Mouse (Mus musculus) kidney, postnatal 10 days (tissue): ENCODE measurements at regions not wholly inside any gene's neighbourhood (a gene's known extent, or its start where the extent isn't known, plus 50 kb on each side); places are given as distances from the start of the nearest gene placed in this dataset.

Experiments used
- DNase-seq: peaks from one replicate; pipeline ENCODE4 v3.0.0; 2021; ENCODE audit warnings: mixed read lengths

DNA sequence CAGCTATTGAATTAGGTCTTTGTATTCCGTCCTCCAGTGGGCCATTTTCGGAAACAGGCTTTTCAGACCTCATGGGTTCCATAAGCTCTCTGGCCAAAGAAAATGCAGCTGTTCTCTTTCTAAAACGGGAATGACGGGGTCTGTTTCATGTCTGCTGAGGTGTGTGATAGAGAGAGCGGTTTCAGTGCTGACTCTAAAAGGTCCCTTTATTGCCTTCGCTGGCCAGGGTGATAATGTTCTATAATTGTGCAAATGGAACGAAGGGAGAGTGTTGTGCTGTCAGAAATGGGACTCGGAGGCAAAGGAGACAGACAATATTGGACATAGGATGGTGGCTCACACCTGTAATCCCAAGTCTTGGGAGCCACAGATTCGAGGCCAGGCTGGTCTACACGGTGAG is 53.5 kb upstream of the Osbpl8 start:
- DNase-seq, result no peak

DNA sequence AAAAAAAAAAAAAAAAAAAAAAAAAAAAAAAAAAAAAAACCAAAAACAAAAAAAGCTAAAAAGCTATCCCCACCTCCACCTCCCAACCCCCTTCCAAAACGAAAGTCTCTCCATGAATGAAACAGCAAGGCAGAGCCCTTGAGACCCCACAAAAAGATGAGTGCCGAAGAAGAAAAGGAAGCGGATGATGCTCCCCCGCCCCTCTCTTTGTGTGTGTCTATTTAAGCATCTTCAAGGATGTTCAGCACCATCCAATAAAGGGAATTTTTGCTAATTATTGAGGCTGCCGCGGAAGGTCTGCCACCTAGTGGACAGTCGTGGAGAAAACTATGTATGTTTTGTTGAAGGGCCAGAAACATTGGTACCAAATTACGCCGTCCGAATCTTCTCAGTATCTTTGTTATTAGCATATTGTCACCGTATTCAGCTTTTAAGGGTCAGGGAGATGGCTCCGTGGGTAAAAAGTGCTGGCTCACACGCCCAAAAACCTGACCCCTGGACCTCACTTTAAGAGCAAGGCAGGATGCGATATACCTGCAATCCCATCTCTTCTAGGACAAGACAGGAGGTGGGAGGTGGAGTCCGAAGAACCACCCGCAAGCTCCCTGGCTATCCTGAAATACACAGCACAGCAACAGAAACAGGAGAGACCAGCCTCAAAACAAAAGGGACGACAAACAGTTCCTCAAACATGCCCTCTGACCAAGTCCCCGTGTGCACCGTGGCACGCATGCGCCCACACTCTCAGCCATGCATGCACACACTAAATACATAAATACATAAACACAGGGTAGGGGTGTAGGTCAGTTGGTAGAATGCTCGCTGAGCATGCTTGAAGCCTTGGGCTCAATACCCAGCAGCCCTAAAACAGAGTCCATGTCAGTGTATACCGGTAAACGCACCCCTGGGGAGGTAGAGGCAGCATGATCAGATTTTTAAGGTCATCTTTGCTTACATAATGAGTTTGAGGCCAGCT is 55.6 kb upstream of the Osbpl8 start:
- peak; percentile 80 for DNase-seq

DNA sequence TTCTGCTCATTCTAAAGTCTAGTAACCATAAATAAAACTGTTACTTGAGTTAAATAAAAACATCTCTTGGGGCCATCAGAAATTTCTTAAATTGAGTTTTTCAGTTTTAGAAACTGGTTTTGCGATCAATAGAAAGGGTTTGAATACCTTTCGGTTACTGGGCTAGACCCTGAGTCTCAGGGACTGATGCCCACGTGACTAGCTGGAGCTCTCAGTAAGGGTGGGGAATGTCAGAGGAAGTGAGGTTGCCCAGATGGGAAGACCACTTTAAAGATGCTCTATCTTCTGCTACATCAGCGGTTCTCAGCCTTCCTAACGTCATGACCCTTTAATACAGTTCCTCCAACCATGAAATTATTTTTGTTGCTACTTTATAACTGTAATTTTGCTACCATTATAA is 56.7 kb upstream of the Osbpl8 start:
- no peak for DNase-seq

DNA sequence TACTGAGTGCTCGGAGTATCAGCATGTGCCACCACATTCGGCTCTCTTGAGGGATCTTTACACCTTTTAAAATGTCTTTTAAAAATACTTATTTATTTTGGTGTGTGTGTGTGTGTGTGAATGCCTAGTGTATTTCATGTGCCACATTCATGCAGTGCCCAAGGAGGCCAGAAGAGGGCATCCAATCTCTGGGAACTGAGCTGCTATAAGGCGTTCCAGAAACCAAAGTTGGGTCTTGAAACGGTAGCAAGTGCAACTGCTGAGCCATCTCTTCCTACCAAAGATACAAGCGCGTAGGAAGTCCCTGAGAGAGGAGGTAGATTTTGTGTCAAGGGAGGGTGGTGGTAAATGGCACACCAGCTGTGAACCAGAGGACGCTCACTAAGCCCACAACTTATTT is 57.2 kb upstream of the Osbpl8 start:
- peak; percentile 80 for DNase-seq

DNA sequence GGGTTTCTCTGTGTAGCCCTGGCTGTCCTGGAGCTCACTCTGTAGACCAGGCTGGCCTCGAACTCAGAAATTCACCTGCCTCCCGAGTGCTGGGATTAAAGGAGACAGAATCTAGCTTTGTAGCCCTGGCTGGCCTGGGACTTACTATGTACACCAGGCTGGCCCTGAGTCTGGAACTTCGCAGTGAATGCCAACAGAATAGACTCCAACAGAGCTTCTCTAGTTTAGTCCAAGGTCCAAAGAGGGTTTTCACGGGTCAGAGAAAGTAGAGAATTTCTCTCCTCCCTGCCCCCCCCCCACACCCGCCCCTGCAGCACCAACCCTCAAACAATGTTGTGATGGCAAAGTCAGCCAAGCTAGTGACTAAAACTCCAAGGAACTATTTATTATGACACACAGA is 58.1 kb upstream of the Osbpl8 start:
- no peak for DNase-seq

DNA sequence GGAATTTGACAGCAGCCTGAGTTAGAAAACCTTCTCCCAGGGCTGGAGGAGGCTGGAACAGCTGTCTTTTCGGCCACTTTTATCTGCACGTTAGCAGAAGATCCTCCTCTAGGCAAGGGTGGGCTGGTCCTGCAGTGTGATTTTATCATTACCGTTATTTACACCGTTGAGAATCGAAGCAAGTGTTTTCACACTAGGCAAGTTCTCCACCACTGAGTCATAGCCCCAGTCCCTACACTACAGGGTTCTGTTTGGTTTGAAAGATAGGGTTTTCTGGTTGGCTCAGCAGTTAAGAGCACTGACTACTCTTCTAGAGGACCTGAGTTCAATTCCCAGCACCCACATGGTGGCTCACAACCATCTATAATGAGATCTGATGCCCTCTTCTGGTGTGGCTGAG is 58.9 kb upstream of the Osbpl8 start:
- DNase-seq, result no peak

DNA sequence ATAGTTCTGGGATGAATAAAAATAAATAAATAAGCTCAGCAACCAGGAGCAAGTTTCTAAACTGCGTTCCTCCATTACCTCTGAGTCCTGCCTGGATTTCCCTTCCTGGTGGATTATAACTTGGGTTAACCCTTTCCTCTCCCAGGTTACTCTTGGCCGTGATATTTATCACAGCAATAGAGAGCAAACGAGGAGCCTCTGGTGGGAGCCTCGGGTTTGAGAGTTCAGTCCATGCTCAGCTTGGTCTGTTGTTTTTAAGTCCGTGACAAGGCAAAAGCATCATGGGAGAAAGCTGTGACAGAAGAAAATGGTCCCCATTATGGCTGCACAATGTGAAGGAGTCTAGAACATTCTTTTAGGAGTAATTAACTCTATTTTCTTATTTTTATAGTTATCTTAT is 61.0 kb upstream of the Osbpl8 start:
- DNase-seq, result no peak

DNA sequence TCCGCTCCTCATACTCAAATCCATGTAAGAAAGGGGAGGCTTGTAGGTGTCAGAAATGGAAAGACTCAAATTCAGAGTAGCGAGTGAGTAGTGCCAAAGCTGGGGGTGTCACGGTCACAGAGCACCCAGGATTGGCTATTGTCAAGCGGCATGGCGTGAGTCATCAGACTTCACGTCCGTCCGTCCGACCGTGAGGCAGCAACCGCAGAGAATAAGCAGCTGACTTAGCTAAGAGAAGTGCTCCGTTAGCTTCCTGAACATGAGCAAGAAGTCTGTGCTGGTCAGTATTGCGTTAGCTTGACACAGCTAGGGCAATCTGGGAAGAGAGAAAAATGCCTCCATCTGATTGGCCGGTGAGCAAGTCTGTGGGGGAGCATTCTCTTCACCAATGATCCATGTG is 61.5 kb upstream of the Osbpl8 start:
- DNase-seq, result no peak

DNA sequence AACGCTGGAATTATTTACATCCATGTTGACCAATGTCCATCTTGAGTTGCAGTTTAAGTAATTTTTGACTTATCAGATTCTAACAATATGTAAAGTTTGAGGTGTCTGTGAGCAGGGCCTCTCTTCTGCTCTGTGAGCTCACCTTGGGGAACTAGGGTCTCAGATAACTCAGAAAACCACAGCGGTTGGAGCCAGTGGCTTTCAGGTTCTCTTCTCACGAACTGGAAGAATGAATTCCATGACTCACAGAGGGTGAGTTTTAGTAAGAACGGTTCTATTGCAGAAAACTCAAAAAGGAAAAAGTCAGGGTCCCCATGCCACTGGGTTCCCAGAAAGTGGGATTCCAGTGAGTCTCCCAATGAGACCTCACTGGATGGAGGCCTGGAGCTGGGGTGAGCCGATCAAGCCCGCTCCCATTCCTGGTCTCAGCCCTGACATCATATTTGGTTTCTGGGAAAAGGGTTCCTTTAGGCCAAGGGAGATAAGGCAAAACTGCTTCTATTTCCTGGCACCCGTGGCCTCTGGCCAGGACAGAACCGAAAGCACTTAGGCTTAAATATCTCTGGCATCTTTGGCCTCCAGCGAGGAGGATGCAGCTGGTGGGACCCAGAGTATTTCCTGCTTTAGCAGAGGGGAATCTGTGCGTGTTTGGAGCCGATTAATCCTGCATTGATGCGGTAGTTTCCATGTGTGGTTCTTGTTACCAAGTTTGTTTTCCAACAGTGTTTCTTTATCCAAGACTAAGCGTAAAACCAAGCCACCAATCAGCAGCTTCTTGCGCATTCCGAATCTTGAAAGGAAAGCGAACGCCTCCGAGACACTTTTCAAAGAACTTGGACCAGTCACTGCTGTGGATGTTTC is 62.4 kb upstream of the Osbpl8 start:
- peak; percentile 77 for DNase-seq

DNA sequence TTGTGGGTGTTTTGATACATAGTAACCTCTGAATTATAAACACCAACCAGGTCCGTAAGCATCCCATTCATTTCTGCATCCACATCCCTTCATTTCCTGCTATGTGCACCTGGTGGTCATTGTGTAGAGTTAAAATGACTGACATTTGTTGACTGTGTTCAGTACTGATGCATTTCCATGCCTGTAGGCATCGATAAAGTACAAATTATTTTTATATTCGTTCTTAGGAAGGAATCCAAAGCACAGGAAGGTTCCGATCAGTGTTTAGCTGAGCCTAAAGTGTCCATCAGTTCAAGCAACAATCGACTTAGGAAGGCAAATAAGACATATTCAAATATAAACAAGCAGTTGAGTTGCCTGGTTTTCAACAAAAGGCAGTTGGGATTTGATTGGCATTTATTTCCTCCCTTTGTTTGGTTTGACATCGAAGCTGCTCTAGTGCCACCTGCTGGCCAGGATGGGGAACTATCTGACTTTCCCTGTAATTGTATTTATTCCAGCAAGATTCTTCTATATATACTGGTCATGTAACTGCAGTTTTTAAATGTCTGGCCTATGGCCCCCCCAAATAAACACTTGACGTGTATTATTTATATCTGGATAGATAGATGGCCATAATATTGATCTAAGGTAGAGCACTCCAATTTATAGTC is 64.6 kb upstream of the Osbpl8 start:
- DNase-seq, result peak; percentile 85

DNA sequence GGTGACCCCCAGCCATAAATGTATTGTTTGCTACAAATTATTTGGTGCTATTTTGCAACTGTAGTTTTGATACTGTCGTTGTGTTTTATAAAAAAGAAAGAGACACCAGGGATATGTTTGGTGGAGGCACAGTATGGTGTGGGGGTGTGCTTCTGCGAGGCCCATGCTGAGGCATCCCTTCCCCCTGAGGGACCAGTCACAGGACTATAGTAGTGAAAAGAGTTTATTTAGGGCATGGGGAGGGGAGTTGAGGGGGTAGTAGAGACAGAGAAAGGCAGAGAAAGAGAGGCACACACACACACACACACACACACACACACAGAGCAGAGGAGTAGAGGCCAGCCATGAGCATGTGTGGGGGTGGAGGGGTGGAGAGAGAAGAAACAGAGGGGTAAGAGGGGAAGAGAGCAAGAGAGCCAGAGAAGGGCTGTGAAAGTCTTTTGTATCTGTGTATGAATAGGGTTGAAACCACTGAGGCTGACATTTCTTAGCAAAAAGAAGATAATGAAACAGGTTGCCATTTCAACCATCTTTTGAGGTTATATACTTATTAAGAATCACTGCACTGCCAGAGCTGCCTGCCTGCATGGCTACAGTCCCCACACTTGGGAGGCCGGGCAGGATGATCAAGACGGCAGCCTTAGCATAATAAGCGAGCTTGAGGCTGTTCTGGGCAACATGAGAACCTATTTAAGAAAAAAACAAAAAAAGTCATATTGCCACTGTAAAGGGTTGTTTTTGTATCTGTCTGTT is 65.3 kb upstream of the Osbpl8 start:
- DNase-seq, result no peak

DNA sequence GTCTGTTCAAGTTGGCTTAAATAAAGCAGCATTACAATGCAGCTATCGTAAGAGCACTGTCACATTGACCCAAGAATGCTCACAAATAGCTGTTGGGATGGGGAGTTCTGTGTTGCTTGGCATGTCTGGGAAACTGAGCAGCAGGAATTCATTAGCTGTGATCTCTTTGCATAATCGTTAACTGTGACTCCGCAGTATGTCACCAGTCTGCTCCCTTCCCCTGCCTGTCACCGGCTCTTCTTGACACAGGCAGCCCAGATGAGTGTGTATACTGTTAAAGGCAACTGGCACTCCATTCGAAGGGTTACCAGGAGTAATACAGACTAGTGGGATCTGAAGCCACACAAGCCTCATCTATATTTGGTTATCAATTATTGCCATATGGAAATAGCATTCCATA is 67.3 kb upstream of the Osbpl8 start:
- DNase-seq, result no peak

DNA sequence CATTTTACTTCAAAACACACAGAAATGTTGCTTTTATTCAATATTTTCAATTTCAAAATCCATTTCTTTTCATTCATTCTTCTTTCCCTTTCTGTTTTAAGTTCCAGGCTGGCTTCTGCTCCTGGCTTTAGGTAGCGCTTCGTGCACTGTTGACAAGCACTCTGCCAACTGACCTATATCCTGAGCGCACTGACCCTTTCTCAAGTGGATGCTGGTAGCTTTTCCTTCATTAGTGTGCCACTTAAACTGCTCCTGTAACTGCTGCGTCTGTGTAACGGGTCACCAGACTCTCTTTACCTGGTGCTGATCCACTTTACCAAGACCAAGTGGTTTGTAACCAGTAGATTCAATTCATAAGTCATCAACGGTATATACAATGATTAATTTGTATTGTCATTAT is 67.7 kb upstream of the Osbpl8 start:
- no peak for DNase-seq

DNA sequence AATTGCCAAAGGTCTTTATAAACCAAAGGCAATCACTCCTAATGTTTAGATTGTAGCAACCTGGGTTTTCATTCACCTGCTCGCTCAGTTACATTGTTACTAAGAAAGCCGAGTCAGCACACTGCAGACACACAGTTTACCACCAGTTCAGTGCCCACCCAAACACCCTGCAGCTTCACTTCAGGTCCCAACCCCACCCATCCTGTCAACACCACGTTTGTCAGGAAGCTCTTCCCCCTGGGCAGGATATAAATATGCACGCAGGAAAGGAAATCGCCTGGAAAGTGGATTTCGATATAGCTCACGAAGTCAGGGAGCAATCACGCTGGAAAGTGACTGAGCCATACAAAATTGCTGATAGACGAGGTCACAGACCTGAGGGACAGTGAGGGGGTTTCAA is 70.1 kb upstream of the Osbpl8 start:
- no peak for DNase-seq

DNA sequence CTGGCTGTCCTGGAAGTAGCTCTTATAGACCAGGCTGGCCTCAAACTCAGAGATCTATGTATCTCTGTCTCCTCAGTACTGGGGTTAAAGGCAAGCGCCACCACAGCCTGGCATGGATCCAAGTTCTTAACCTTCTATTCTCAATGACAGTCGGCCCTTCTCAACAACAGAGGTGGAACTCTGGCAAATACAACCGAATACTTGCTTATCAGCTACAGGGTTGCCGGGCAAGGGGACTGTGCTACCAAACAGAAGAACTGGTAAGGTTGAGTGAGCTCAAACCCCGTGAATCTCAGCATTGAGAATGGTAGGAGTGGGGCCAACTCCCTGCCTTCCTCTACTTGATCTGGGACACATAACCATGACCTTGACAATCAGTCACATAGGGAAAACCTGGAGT is 75.2 kb upstream of the Osbpl8 start:
- DNase-seq, result no peak

DNA sequence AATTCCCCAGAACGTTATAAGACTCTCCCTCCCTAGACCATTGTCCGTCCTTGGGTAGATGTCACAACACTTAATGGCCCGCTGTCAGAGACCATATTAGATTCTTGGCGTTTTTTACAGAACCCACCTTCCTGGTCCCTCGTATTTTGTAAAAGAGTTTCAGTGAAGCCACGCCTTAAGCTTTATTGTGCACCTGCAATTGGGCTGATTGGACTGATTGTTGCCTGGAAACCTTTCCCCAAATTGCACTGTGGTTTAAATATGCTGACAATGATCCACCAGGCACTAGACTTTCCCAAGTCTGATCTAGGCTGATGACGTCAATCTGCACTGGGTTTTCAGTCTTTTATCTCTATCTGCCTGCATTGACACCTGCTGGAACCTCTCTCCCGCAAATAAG is 75.6 kb upstream of the Zdhhc17 start:
- DNase-seq, result no peak

DNA sequence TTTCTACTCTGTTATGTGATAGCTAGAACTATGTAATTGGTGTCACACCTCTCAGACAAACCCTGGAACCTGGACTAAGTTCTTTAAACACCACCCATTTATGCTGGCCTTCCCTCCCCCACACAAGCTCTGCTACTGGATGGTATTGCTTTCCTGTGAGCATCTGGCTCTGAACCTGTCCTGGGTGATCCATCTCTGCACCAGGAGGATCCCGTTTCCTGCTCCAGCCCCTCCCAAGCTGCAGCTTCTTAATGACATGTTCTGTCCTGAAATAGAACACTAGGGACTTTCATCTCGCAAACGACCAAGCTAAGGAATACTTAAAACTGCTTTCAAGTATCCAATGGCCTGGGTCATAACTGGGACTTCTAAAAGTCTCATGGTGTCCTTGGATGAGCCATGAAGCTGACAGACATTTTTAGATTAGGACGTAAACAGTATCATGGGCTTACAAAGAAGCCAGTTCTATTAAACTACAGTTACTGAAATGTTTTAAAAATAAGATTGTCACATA is 74.4 kb upstream of the Zdhhc17 start:
- DNase-seq, result no peak

DNA sequence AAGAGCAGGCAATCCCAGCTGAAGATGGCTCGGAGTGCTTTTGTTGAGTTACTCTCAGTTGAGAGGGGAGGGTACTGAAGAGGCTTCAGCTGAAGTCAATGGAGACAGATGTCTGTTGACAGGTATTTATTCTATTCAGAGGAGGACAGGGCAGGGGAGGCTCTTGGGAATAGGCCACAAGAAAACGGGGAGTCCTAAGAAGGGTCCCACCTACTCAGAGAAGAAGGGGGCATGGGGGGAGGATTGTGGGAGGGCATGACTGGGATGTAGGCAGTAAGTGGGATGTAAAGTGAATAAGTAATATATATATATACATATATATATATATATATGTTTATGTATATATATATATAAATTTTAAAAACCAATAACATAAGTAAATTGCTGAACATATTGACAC is 73.9 kb upstream of the Zdhhc17 start:
- DNase-seq, result no peak

DNA sequence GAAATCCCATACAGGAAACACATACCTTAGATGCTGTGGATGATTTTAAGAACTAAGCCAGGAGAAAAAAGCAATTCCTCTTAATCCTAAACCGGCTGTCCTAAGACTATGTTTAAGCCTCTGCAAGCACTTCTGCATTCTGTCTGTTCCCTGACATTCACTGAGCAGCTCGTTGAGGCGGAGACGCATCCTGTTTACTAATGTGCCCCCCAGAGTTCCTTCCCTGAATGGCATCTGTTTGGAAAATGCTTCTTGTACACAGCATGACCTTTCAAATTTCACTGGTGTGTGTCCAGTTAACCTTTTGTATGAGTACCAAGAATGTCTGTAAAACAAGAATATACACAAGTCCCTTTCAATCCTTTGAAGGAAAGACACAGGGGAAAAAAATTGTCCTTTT is 73.4 kb upstream of the Zdhhc17 start:
- peak; percentile 48 for DNase-seq

DNA sequence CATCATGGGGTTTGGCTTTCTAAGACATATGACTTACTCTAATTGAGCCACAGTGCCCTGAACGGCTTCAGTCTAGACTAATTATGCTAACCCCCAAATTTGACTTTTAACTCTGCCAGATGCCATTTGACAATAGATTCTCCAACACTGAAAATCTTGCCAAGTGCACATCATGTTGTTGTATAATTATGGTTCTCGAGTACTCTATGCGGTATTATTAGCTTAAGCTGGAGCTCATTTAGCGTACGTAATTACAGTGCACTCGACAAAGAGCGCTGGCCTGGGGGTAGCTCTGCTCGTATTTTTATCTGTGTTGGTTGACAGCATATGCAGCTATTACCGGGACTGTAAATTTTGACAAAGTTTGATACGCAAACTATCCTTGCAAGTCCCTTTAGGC is 70.4 kb upstream of the Zdhhc17 start:
- no peak for DNase-seq

DNA sequence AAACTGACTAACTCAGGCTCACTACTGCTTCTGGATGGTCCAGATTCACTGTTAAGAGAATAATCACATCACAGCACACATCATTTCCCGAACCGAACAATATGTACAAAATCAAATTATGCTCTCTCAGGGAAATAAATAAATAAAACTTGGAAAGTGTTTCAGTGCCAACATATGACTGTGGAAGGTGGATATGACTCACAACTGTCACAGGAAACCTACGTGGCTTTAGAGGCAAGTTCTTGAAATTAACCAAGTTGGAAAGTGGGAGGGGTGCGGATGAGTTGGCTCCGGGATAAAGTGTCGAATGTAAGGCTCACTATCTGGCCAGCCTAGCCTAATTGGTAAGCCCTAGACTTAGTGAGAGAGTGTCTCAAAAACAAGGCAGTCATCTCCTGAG is 69.1 kb upstream of the Zdhhc17 start:
- no peak for DNase-seq

DNA sequence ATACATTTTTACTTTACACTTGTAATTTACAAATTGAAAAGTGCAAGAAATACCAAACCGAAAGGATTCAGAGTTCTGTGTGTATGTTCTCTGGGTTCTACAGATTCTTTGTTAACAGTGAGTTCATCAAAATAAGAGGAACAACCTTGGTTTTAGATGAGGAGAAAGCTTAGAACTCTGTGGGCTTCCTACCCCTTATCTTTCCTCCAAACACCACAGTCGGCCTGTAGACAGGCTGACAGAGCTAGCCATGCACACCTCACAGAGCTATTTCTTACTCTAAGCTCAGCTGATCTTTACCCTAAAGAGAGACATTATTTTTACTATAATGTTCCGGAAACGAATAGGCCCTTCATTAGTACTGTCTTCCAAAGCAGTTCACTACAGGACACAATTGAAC is 67.7 kb upstream of the Zdhhc17 start:
- no peak for DNase-seq
